Mouse (Mus musculus) frontal cortex, postnatal 10 days (tissue): Measurements from ENCODE around the gene Cdh5.

Experiments used
- DNase-seq, 2 experiments: peaks; one replicate each; pipeline ENCODE4 v3.0.0; 2022; ENCODE audit warnings: low spot score in 2 of 2, mixed read lengths in 1 of 2

The Cdh5 gene

DNA sequence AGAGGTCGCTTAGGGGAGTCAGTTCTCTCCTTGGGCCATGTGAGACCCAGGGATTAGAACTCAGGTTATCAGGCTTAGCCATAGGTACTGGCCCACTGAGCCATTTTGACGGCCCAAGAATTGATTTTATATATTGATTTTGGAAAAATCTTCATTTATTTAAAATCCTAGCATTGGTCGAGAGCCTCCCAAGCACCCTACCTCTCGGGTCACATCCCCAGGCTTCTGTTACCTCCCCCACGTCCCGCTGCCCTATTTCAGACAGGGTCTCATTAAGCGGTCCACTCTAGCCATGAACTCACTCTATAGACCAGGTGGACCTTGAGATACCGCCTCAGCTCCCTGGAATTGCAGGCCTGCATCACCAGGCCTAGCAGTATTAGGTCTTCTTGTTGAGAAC is 33.1 kb downstream of the Cdh5 start:
- DNase-seq: no peak

- DNase-seq: no peak
These were observed 34.9 kb downstream of the Cdh5 start for GRCm38 (mm10) chr8:104136277-104136676.

DNA sequence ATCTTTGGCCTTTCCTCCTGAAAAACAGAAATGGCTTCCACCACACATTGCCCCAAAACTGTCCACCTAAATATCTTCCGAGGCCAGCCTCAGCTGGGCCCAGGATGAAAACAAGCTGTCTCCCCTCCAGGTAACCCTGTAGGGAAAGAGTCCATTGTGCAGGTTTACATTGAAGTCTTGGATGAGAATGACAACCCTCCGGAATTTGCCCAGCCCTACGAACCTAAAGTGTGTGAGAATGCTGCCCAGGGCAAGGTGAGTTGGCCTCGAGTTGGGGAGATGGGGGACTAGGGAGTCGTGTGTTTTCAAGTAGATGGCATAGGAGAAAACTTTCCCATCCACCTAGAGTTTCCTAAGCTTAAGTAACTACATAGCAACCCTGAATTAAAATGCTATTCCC is 36.2 kb downstream of the Cdh5 start:
- DNase-seq: no peak

- DNase-seq: no peak
These were observed 39.2 kb downstream of the Cdh5 start for GRCm38 (mm10) chr8:104140611-104141010.

- DNase-seq: no peak
These were observed 41.0 kb downstream of the Cdh5 start for GRCm38 (mm10) chr8:104142415-104142814.

DNA sequence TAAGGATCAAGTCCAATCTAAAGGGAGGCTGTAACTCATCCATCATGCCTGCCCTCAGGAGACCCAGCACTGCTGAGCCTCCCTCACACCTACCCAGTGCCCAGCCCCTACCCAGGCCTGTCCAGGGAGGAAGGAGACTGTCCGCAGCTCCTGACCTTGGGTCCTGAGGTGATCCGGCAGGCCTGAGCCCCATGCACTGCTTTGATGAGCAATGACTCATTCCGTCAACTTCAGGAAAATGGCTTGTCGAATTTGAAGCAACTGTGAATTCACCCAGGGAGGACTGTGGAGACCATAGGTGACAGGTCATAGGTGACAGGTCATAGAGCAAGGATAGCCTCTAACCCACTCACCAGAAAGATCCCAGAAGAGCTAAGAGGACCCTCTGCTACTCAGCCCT is 42.0 kb downstream of the Cdh5 start:
- no peak for DNase-seq

GRCm38 (mm10) chr8:104144434-104145216 is 43.2 kb downstream of the Cdh5 start:
- no peak for DNase-seq

DNA sequence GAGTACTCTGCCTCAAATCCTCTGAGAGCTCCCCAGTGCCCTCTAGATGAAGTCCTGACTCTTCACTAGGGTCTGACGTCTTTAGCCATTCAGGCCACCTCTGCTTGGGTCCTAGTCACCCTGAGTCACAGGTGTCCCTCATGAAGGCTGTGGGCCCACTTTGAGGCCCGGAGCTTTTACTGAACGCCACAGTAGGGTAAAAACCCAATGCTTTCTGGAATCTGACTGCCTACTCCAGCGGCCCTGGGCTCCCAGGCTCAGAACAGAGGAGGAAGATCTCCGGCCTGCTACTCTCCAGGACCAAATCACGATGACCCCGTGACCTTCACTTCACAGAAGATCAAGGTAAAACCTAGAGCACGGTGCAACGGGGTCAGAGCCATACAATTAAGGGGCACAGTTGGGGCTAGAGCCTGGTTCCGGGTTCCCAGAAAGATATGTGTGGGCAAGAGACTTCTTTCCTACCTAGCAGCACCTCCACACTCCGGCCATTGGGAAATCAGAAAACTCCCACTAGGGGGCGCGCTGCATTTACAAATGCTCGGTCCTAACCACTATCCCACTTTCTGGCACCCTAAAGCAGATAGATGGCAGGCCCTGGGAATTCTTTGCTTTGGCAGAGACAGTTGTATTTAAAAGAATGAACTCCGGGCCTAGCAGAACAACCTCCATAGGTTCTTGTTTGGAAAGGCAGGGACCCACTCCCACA is 44.7 kb downstream of the Cdh5 start:
- peak in 1 of 2 experiments; percentile 80 for DNase-seq

- no peak for DNase-seq
These were observed 45.5 kb downstream of the Cdh5 start for GRCm38 (mm10) chr8:104146717-104147494.

DNA sequence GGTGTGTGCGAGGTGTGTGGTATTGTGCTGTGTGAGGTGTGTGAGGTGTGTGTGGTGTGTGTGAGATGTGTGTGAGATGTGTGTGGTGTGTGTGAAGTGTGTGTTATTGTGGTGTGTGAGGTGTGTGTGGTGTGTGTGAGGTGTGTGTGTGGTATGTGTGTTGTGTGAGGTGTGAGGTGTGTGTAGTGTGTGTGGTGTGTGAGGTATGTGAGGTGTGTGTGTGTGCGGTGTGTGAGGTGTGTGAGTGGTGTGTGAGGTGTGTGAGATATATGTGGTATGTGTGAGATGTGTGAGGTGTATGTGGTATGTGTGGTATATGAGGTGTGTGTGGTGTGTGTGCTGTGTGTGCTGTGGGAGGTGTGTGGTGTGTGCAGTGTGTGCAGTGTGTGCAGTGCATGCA is 46.5 kb downstream of the Cdh5 start:
- no peak for DNase-seq

DNA sequence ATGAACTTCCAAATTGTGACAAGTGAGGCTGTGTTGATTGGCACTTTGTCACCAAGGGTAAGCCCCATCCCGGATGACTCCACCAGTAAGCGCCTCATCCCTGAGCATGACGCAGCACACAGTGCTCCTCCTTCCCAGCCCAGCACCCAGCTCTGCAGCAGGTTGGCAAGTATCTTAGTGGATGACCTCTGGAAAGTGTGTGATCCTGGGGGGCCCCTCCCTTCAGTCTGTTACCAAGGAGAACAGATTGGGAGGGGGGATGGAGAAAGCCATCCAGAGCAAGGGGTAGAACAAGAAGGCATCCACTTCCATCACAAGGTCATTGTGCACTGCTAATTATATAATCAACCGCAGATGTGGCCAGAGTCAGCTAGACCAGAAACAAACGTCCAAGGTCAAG is 59.3 kb downstream of the Cdh5 start:
- DNase-seq: no peak

DNA sequence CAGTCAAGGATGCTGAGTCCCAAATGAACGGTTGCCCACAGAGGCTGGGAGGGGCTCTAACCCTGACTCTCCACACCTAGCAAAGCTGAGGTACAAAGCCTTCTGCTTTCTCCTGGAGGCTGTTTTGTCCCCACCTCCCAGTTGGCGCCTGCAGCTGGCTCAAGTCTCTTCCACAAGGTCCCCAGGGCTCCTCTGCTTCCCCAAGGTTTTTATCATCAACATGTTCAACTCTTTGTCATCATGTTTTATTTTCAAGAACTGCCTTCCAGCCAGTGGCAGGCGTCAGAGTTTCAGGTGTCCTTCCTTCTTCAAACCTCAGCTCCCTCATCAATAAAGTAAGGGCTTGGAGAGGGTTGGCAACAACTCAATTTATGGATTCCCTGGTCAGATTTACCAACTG is 68.0 kb downstream of the Cdh5 start:
- no peak for DNase-seq

GRCm38 (mm10) chr8:104170118-104171049 is 69.0 kb downstream of the Cdh5 start, which contains the start of gene Bean1:
TSS of gene Bean1 (plus strand) at chr8:104170442.
- peak in 1 of 2 experiments; percentile 42 for DNase-seq

DNA sequence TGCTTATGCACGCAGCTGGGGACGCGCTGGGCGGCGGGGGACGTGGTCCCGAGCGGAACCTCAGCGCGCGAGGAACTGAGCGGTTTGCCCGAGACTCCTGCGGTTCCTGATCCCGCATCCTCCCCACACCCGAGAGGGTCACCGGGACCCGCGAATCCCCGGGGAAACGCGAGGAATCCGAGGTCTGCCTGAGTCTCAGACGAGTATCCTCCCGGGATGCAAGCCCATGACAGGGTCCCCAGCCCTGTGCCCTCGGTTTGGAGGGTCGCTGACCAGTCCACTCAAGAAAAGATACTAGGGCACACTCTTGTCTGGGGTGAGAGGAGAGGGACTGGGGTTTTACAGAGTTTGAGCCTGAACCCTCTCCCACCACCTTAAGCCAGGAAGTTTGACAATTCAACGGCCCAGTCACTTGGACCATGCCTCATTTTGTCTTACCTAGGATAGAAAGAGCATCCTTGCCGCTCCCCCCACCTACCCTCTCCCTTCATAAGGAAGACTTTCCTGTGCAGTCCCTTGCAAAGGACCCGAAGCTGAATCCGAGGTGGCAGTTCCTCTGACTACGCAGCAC is 69.7 kb downstream of the Cdh5 start:
- DNase-seq: no peak

DNA sequence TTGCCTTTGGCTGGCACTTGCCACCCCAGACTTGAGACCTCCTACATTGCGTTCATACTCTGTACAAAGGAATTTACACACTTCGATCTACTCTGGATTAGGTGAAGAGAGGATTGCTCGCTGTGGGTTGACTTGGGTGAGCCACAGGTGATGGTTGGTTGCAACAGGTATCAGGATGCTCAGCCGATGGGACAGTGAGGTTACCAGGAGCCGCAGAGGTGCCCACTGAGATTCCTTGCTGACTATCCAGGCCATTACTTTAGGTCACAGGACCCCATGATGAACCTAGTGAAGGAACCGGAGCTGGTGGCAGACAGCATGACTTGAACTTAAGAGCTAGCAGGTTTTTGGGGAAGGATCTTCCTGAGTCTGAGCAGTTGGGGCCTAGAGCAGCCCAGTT is 71.0 kb downstream of the Cdh5 start:
- no peak for DNase-seq

- no peak for DNase-seq
These were observed 74.6 kb downstream of the Cdh5 start for GRCm38 (mm10) chr8:104175848-104176527.

GRCm38 (mm10) chr8:104177054-104177453 is 75.6 kb downstream of the Cdh5 start:
- no peak for DNase-seq

DNA sequence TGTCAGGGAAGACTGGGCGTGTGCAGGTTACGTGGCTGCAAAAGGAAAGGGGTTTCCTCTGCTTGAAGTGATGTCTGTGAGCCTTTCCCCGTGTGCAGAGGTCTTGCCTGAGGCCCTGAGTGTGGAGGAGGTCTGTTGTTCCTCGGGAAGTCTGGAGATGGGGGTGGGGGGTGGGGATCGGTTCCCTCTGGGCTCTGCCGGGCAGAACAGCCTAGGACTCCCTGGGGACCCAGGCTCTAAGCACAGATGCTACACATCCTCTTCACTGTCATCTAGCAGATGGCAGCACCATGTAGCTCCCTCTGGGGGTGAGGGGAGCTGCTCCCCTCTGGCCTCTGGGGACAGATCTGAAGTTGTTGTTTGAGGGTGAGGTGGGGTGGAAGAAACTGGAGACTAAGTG is 83.5 kb downstream of the Cdh5 start:
- no peak for DNase-seq

DNA sequence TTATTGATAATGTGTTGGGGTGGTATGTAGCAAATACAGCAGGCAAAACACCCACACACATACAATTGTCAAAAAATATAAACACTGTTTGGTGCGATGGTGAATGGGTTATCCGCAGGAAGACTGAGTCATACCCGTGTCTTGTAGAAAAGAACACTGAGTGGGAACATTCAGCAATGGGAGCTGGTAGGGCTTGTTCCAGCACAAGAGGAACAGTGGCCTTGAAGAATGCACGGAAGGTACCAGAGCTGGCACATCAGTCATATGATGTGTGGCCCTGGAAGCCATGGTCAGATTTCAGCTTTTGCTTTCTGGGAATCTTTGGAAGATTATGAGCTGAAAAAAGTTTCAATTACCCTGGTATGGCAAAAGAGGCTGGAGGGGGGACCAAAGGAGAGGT is 85.4 kb downstream of the Cdh5 start:
- no peak for DNase-seq

DNA sequence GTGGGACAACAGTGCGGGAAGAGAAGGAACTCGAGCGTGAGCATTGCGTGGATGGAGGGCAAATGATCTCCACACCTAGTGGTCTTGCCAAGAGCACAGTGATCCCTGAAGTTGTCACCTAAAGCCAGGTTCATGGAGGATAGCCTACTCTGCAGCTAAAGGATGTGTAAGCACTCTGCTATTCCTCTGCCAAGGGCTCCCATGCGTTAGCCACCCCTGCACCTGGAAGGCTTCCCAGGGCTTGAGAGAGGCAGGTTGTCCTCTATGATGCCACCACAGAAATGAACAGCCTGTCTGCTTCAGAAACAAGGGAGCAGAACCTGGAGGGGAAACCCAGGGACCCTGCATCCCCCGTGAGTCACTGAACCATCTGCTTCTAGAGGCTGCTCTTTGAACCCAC is 86.2 kb downstream of the Cdh5 start:
- no peak for DNase-seq
